Mouse (Mus musculus) hindlimb bud, embryonic 11.5 days (tissue): ENCODE results near the gene Olfr632.
A peak's percentile ranks its signal among the peaks of the same experiment; 100 is the strongest.
"Not testable (repeated sequence)": the region's sequence is repeated elsewhere in the genome, so short reads cannot be mapped to it uniquely, and the experiment has no call there.

ENCODE experiments used
- DNase-seq: peaks from one replicate; pipeline ENCODE4 v3.0.0-alpha.2; 2012; ENCODE audit warnings: low read depth, low spot score; ENCODE audit errors: extremely low spot score

Gene Olfr632

GRCm38 (mm10) chr7:103934264-103934663, at the start of gene Olfr632:
Olfr632 (plus strand) TSS chr7:103934347.
- no peak for DNase-seq

DNA sequence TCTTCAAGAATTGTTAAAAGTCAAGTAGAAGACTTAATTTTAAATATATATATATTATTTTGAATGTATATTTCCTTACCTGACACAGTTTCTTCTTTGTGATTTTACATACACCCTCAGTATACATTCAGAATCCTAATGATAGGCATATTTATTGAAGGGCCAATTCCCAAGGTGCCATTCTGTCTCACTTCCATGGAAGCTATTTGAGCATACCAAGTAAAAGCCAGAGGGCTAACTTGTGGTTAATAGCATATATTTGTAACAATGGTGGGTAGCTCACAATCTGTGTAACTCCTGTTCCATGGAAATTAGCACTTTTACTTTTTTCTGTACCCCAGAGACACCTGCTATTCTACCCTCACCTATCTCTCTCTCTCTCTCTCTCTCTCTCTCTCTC, 48.0 kb upstream of the Olfr632 start, which contains the start of gene Olfr66:
Olfr66 (minus strand) TSS at position 101 of the 400 bp plus-strand sequence.
- DNase-seq: no peak

GRCm38 (mm10) chr7:103894385-103894784, 39.8 kb upstream of the Olfr632 start, which contains the start of gene Olfr64:
Olfr64 (minus strand) TSS chr7:103894485.
- DNase-seq: no peak

- no peak for DNase-seq
These were observed 31.0 kb upstream of the Olfr632 start, which contains the start of gene Olfr65 for GRCm38 (mm10) chr7:103903187-103903586. Olfr65 (plus strand) TSS chr7:103903487.

GRCm38 (mm10) chr7:103910047-103910446, 24.1 kb upstream of the Olfr632 start:
- DNase-seq: no peak

- DNase-seq: no peak
These were observed 21.1 kb upstream of the Olfr632 start for GRCm38 (mm10) chr7:103912969-103913511.

DNA sequence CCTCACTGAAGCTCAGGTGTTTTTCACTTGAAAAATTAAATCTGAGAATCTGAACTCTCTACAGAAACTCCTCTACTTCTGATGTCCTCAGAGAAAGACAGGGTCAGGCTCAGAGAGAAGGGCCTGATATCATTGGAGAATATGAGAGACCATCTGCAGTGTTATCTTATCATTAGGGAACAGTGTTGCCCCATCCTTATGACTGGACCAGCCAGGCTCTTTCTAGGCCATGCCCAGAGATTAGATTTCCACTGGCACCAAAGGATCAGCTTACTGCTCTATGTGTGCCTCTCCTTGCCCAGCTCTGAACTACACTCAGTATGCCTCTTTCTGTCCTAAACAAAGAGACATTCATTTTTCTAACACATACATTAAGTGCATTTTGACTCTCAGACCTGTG, 18.8 kb upstream of the Olfr632 start:
- DNase-seq: no peak

DNA sequence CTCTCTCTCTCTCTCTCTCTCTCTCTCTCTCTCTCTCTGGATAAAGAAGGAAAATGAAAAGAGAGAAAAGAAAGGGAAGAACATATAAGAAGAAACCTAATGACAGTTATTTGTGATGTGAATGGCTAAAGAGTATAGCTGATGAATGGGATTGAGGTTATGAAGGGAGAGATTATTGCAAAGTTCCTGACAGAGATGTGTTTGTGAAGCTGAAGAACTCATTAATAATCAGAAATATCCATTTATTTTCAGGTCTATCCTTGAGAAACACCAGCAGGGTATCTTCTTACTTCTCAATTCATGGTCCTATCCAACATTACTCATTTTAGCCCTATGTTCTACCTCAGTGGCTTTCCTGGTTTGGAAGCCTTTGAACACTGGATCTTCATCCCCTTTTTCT, 5.6 kb upstream of the Olfr632 start, which contains the start of gene Olfr631:
Olfr631 (plus strand) TSS at position 301 of the 400 bp plus-strand sequence.
- no peak for DNase-seq

DNA sequence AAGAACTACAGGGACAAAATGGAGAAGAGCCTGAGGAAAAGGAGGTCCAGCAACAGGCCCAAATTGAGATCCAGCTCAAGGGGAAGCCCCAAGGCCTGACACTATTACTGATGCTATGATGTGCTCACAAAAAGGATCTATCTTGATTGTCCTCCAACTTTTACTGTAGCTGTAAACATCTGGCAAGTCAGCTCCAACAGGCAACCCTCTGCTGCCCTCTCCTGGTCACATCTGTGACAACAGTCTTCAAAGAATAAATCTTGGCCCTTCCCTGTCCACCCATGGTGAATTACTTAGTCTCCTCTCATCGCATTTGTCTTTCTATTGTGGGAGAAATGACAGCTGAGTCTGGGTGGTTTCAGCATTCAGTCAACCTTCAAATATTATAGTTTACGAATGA, 8.6 kb downstream of the Olfr632 start:
- DNase-seq: peak; percentile 37

- no peak for DNase-seq
These were observed 10.0 kb downstream of the Olfr632 start, which contains the start of gene Olfr633 for GRCm38 (mm10) chr7:103944137-103944536. Olfr633 (plus strand) TSS chr7:103944437.

DNA sequence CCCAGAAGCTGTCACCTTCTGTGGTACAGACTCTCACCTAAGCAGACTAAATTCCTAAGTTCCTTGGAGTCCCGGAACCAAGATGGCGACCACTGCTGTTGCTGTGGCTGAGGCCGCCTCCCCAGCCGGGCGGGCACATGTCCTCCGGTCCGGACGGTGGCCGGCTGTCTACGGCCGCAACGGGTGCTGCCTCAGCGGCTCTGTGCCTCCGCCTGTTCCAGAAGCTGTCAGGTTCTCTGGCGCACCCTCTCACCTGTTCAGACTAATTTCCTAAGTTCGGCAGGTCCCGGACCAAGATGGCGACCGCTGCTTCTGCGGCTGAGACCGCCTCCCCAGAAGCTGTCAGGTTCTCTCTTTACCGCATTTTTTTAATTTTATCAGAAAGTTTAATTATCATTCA, 32.7 kb downstream of the Olfr632 start:
- DNase-seq: not testable (repeated sequence)

DNA sequence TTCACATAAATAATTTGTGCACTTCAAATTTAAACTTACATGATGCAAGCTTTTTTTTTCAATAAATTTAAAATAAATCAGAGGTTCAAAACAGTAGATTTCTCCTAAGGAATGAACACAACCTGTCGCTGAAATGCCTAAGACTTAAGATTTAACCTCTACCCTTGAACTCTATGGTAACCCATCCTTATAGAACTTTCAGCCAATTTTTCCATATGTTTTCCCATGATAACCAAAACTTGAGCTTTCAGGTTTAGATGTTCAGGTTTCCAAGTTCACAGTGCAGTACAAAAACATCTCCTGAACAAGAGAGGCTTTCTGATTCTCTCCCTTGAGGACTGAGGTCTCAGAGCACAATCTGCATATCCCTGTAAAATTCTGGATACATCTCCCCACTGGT, 36.7 kb downstream of the Olfr632 start, which contains the start of gene Olfr635:
Olfr635 (plus strand) TSS at position 301 of the 400 bp plus-strand sequence.
- DNase-seq: no peak

- no peak for DNase-seq
These were observed 37.6 kb downstream of the Olfr632 start for GRCm38 (mm10) chr7:103971782-103972181.
